Mouse (Mus musculus) ES-E14 (cell line): ENCODE results near the gene Glrx.

Experiments used
- CHD2 ChIP-seq: IDR thresholded peaks from 2 replicates; pipeline ENCODE4 v1.6.1; 2014; ENCODE audit warnings: mild to moderate bottlenecking, low read depth, low read length, inconsistent platforms
- HCFC1 ChIP-seq: IDR thresholded peaks from 2 replicates; pipeline ENCODE4 v1.6.1; 2012; ENCODE audit warnings: low read length, inconsistent platforms, borderline replicate concordance; ENCODE audit not compliant: insufficient read depth
- MAFK ChIP-seq: IDR thresholded peaks from 2 replicates; pipeline ENCODE4 v1.6.1; 2014; ENCODE audit warnings: mild to moderate bottlenecking, low read depth, low read length, inconsistent platforms; ENCODE audit not compliant: insufficient read depth
- ZC3H11A ChIP-seq: IDR thresholded peaks from 2 replicates; pipeline ENCODE4 v1.6.1; 2012; ENCODE audit warnings: low read depth, mild to moderate bottlenecking, inconsistent platforms, low read length, borderline replicate concordance
- ZNF384 ChIP-seq: IDR thresholded peaks from 2 replicates; pipeline ENCODE4 v1.6.1; 2012; ENCODE audit warnings: low read depth, low read length, inconsistent platforms

- TF ChIP-seq ZNF384 (no peak), HCFC1 (no peak), CHD2 (no peak), MAFK (no peak), ZC3H11A (no peak)
Measured at GRCm38 (mm10) chr13:75790550-75791205, 49.0 kb upstream of the Glrx start.
